Mouse (Mus musculus): ENCODE data around the gene H2-K1.
A peak's percentile ranks its signal among the peaks of the same experiment; 100 is the strongest.

DNA sequence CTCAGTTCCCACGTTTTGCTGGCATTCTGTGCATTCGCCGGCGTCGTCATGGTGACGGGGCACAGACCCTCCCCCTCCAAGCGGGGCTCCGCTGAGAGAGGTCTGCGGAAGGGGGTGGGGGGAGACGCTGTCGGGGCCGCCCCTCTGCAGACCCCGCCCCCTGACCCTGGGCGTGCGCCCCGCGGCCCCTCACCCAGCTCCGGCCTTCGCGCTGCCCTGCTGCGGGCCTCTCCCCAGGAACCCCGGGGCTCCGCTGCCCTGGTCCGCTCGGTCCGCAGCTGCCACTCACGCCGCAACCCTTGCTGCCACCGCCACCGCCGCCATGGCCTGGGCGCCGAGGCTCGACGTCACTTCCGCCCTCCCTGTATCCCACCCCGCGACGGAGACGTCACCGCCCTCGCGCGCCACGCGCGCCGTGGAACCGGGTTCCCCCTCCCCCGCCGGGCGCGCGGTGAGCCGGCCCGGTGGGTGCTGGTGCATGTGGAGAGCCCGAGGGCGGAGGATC lies 24.2 kb upstream of the H2-K1 start, which contains the start of gene Ring1:
- TF ChIP-seq POLR2A (IDR thresholded peaks at IDR 0.05; ENCODE audit: low read depth, low read length) = peak; percentile 83
- no peak for TF ChIP-seq E2F4 (IDR thresholded peaks at IDR 0.05; ENCODE audit: insufficient replicate concordance, low read depth, low read length)
- TF ChIP-seq ZNF384 (IDR thresholded peaks at IDR 0.05; ENCODE audit: low read depth, low read length) = no peak
- TF ChIP-seq MAZ (IDR thresholded peaks at IDR 0.05; ENCODE audit: low read depth, low read length) = no peak
- no peak for TF ChIP-seq EP300 (IDR thresholded peaks at IDR 0.05; ENCODE audit: low read length)
- TF ChIP-seq CTCF (conservative IDR thresholded peaks at IDR 0.05 in 1 of 2, IDR thresholded peaks at IDR 0.05 in 1 of 2; ENCODE audit: low read depth in 2 of 2, low read length in 2 of 2) = no peak
- TF ChIP-seq MYC (IDR thresholded peaks at IDR 0.05; ENCODE audit: low read depth, low read length) = 0 out of 2 replicates have a peak, but pooled peaks have one; percentile 12
- no peak for TF ChIP-seq CHD1 (IDR thresholded peaks at IDR 0.05; ENCODE audit: low read depth, low read length)
